In genomic region chr19:38487501-38487900, GRCm38 (mm10) we compare ENCODE assay signal across 14 mouse cellular contexts. TPM values are rescaled to one million over a fixed set of nuclear protein-coding genes. Genes with fewer than 3 reads are reported as not detected.
DNase-seq lines count a peak whose midpoint lies in the region; ATAC-seq and TF ChIP-seq lines count a peak whose summit lies in the region.
"Had no signal": no experiment of that assay in that cellular context is flagged by ENCODE, and none has a peak within 500 bp of the region (broad histone marks: within the 10 kb centered on the region; RNA-seq: fewer than 3 reads in every experiment).

No protein-coding gene starts in this region.

- peaks cover 36% of the 10 kb centered on the region for H3K4me1 ChIP-seq in forebrain, embryonic 12.5 days
- no peaks in the 10 kb centered on the region for H3K4me1 ChIP-seq in forebrain, postnatal 0 days (ENCODE audit: insufficient read depth)
- H3K4me1 ChIP-seq in neural tube, embryonic 11.5 days (ENCODE audit: control insufficient read depth, insufficient read depth, low read length), result peaks cover 25% of the 10 kb centered on the region
- no peaks in the 10 kb centered on the region for H3K4me1 ChIP-seq in hindbrain, postnatal 0 days (ENCODE audit: insufficient read depth, low read length)
- H3K4me1 ChIP-seq in lung, postnatal 0 days (ENCODE audit: insufficient read depth, low read depth, low read length), result no peaks in the 10 kb centered on the region

- peaks cover 55% of the 10 kb centered on the region for H3K27me3 ChIP-seq in forebrain, embryonic 12.5 days
- H3K27me3 ChIP-seq in forebrain, postnatal 0 days (ENCODE audit: insufficient read depth, low read length), result no peaks in the 10 kb centered on the region
- no peaks in the 10 kb centered on the region for H3K27me3 ChIP-seq in neural tube, embryonic 11.5 days (ENCODE audit: control insufficient read depth, insufficient read depth, low read length)
- H3K27me3 ChIP-seq in hindbrain, postnatal 0 days (ENCODE audit: insufficient read depth, low read length), result no peaks in the 10 kb centered on the region
- H3K27me3 ChIP-seq in lung, postnatal 0 days (replicated peaks; ENCODE audit: insufficient read depth, low read length), result no peaks in the 10 kb centered on the region
- H3K27me3 ChIP-seq: heart, embryonic 13.5 days; Patski had no signal

- H3K9ac ChIP-seq in forebrain, embryonic 12.5 days, result no peak overlapping the region
- no peak overlapping the region for H3K9ac ChIP-seq in forebrain, postnatal 0 days
- H3K9ac ChIP-seq in neural tube, embryonic 11.5 days (ENCODE audit: low read length), result no peak overlapping the region
- H3K9ac ChIP-seq in hindbrain, postnatal 0 days (replicated peaks; ENCODE audit: low read length), result no peak overlapping the region
- H3K9ac ChIP-seq in lung, postnatal 0 days (replicated peaks; ENCODE audit: low read depth), result no peak overlapping the region
- H3K9ac ChIP-seq: heart, embryonic 13.5 days; liver, embryonic 14.5 days had no signal

- 13% methylated on average over 4 of the region's 4 CpGs for WGBS in forebrain, embryonic 12.5 days
- WGBS in forebrain, postnatal 0 days, result 21% methylated on average over 4 of the region's 4 CpGs
- WGBS in neural tube, embryonic 11.5 days, result 41% methylated on average over 4 of the region's 4 CpGs
- 24% methylated on average over 4 of the region's 4 CpGs for WGBS in hindbrain, postnatal 0 days
- 50% methylated on average over 4 of the region's 4 CpGs for WGBS in lung, postnatal 0 days

- DNase-seq in forebrain, postnatal 0 days, result no peak
- no peak for DNase-seq in neural tube, embryonic 11.5 days (ENCODE audit: low spot score)
- DNase-seq in neural tube, embryonic 10.5 days (ENCODE audit: extremely low spot score, low spot score), result no peak
- no peak for DNase-seq in hindbrain, postnatal 0 days (ENCODE audit: low spot score)
- DNase-seq in lung, postnatal 0 days (ENCODE audit: low spot score), result no peak
- no peak for DNase-seq in gastrocnemius, adult 8-10 months (ENCODE audit: low spot score in 2 of 2)
- DNase-seq: gastrocnemius, postnatal 10 days; kidney, postnatal 10 days had no signal

- no peak for TF ChIP-seq CTCF in forebrain, postnatal 0 days (IDR thresholded peaks at IDR 0.05; ENCODE audit: low read depth)
- TF ChIP-seq CTCF in hindbrain, postnatal 0 days (IDR thresholded peaks at IDR 0.05; ENCODE audit: low read depth), result no peak
- no peak for TF ChIP-seq CTCF in lung, postnatal 0 days (IDR thresholded peaks at IDR 0.05)

- H3K4me3 ChIP-seq in forebrain, embryonic 12.5 days (replicated peaks), result no peak overlapping the region
- no peak overlapping the region for H3K4me3 ChIP-seq in forebrain, postnatal 0 days (ENCODE audit: low read depth, low read length)
- H3K4me3 ChIP-seq in neural tube, embryonic 11.5 days (ENCODE audit: low read depth, low read length), result no peak overlapping the region
- H3K4me3 ChIP-seq in hindbrain, postnatal 0 days (ENCODE audit: low read length), result no peak overlapping the region
- no peak overlapping the region for H3K4me3 ChIP-seq in lung, postnatal 0 days (ENCODE audit: low read depth, low read length)
- H3K4me3 ChIP-seq: heart, embryonic 13.5 days had no signal

- no peak overlapping the region for H3K27ac ChIP-seq in forebrain, embryonic 12.5 days
- H3K27ac ChIP-seq in forebrain, postnatal 0 days (ENCODE audit: low read depth, low read length), result no peak overlapping the region
- 0 out of 2 replicates have a peak overlapping the region, but pooled peaks have one; percentile 1 for H3K27ac ChIP-seq in neural tube, embryonic 11.5 days (ENCODE audit: low read depth, low read length)
- H3K27ac ChIP-seq in hindbrain, postnatal 0 days, result peak overlapping the region; percentile 20; the same call in 1 of the 2 replicates
- H3K27ac ChIP-seq in lung, postnatal 0 days (ENCODE audit: low read length), result no peak overlapping the region
- H3K27ac ChIP-seq: liver, embryonic 14.5 days had no signal

- no peak for TF ChIP-seq EP300 in lung, postnatal 0 days (IDR thresholded peaks at IDR 0.05)

- H3K9me3 ChIP-seq in forebrain, embryonic 12.5 days, result no peaks in the 10 kb centered on the region
- H3K9me3 ChIP-seq in forebrain, postnatal 0 days (ENCODE audit: low read length), result no peaks in the 10 kb centered on the region
- no peaks in the 10 kb centered on the region for H3K9me3 ChIP-seq in neural tube, embryonic 11.5 days (ENCODE audit: control insufficient read depth, low read length)
- H3K9me3 ChIP-seq in hindbrain, postnatal 0 days (ENCODE audit: low read length), result no peaks in the 10 kb centered on the region
- no peaks in the 10 kb centered on the region for H3K9me3 ChIP-seq in lung, postnatal 0 days (ENCODE audit: low read length)
- H3K9me3 ChIP-seq: heart, embryonic 13.5 days had no signal

- no peaks in the 10 kb centered on the region for H3K36me3 ChIP-seq in forebrain, embryonic 12.5 days (replicated peaks)
- no peaks in the 10 kb centered on the region for H3K36me3 ChIP-seq in forebrain, postnatal 0 days (ENCODE audit: insufficient read depth)
- H3K36me3 ChIP-seq in neural tube, embryonic 11.5 days (ENCODE audit: control insufficient read depth, insufficient read depth, low read length), result no peaks in the 10 kb centered on the region
- H3K36me3 ChIP-seq in hindbrain, postnatal 0 days (ENCODE audit: insufficient read depth, low read length), result no peaks in the 10 kb centered on the region
- H3K36me3 ChIP-seq in lung, postnatal 0 days (ENCODE audit: insufficient read depth, low read length), result no peaks in the 10 kb centered on the region
- H3K36me3 ChIP-seq: heart, embryonic 13.5 days had no signal

- H3K4me2 ChIP-seq in forebrain, embryonic 12.5 days, result no peak overlapping the region
- no peak overlapping the region for H3K4me2 ChIP-seq in forebrain, postnatal 0 days (ENCODE audit: low read depth)
- H3K4me2 ChIP-seq in neural tube, embryonic 11.5 days (ENCODE audit: low read depth), result no peak overlapping the region
- no peak overlapping the region for H3K4me2 ChIP-seq in hindbrain, postnatal 0 days (ENCODE audit: low read depth, low read length)
- no peak overlapping the region for H3K4me2 ChIP-seq in lung, postnatal 0 days (replicated peaks; ENCODE audit: low read depth, low read length)
- H3K4me2 ChIP-seq: heart, embryonic 13.5 days had no signal

- ATAC-seq in forebrain, embryonic 12.5 days (ENCODE audit: low FRiP score), result 0 out of 2 replicates have a peak, but pooled peaks have one; percentile 30
- ATAC-seq in forebrain, postnatal 0 days, result no peak
- ATAC-seq in neural tube, embryonic 11.5 days (ENCODE audit: insufficient read depth, low FRiP score, low TSS enrichment), result peak; percentile 68; the same call in 1 of the 2 replicates
- peak; percentile 35; the same call in 1 of the 2 replicates for ATAC-seq in hindbrain, postnatal 0 days
- ATAC-seq in lung, postnatal 0 days, result no peak
- ATAC-seq in CD4-positive, CD25-positive, alpha-beta regulatory T cell, adult 4 months, result no peak
- ATAC-seq: intestine, postnatal 0 days; Patski had no signal

RNA-seq across cellular contexts. Expression of gene Plce1, which starts 6.6 kb away (rescaled TPM):
- polyA plus RNA-seq in forebrain, embryonic 12.5 days (2016; fragmentation: Nextera tagmentation; extraction: Ambion mirVana), result 6.0 and 6.2 TPM in 2 replicates
- total RNA-seq in forebrain, postnatal 0 days (2014; rRNA removed), result 6.4 and 11.1 TPM in 2 replicates
- polyA plus RNA-seq in forebrain, postnatal 0 days (2015; fragmentation: Nextera tagmentation; extraction: Ambion mirVana), result 1.3 and 2.8 TPM in 2 replicates
- polyA plus RNA-seq in neural tube, embryonic 11.5 days (2014; fragmentation: Nextera tagmentation; extraction: Ambion mirVana), result 8.8 and 11.2 TPM in 2 replicates
- 10.0 TPM in 2 replicates for total RNA-seq in hindbrain, postnatal 0 days (2014; rRNA removed)
- 5.2 and 5.7 TPM in 2 replicates for polyA plus RNA-seq in hindbrain, postnatal 0 days (2015; fragmentation: Nextera tagmentation; extraction: Ambion mirVana)
- 2.0 and 3.1 TPM in 2 replicates for polyA plus RNA-seq in lung, postnatal 0 days (2015; fragmentation: Nextera tagmentation; extraction: Ambion mirVana)
- total RNA-seq in gastrocnemius, adult 8-10 months (2022), result 1 to 10 TPM; 4.8 to 6.6 (median 6.1) TPM
- under 1 TPM; 0.09 to 0.20 TPM for polyA plus RNA-seq in CD4-positive, CD25-positive, alpha-beta regulatory T cell, adult 4 months (2017; shearing (Covaris generic))

Comparison
In these comparisons a context has a peak if more than half of its experiments do, and no peak if none do; other contexts are left out.
1. ATAC-seq: peak in forebrain, embryonic 12.5 days (single experiment), neural tube, embryonic 11.5 days (single experiment) and hindbrain, postnatal 0 days (single experiment); none in forebrain, postnatal 0 days (single experiment), lung, postnatal 0 days (single experiment) and CD4-positive, CD25-positive, alpha-beta regulatory T cell, adult 4 months (single experiment).
2. H3K27ac ChIP-seq: peak in neural tube, embryonic 11.5 days (single experiment) and hindbrain, postnatal 0 days (single experiment); none in forebrain, embryonic 12.5 days (single experiment), forebrain, postnatal 0 days (single experiment) and lung, postnatal 0 days (single experiment).